Mouse (Mus musculus) small intestine, adult 10 weeks (tissue): ENCODE measurements around the gene Noa1. TPM values are rescaled to one million over a fixed set of nuclear protein-coding genes. Genes with fewer than 3 reads are reported as not detected.

Experiments
- polyA plus RNA-seq: library from polyadenylated mRNA; stranded (reverse); fragments of 350-450 nt; fragmentation: Illumina TruSeq; extraction: RNeasy Lipid Tissue Mini Kit (QIAGEN cat#74804); gene quantifications from one replicate; pipeline ENCODE4 v1.2.3, GENCODE M21; 2014; ENCODE audit warnings: low replicate concordance

Noa1 gene
- polyA plus RNA-seq: 9.1 TPM

DNA sequence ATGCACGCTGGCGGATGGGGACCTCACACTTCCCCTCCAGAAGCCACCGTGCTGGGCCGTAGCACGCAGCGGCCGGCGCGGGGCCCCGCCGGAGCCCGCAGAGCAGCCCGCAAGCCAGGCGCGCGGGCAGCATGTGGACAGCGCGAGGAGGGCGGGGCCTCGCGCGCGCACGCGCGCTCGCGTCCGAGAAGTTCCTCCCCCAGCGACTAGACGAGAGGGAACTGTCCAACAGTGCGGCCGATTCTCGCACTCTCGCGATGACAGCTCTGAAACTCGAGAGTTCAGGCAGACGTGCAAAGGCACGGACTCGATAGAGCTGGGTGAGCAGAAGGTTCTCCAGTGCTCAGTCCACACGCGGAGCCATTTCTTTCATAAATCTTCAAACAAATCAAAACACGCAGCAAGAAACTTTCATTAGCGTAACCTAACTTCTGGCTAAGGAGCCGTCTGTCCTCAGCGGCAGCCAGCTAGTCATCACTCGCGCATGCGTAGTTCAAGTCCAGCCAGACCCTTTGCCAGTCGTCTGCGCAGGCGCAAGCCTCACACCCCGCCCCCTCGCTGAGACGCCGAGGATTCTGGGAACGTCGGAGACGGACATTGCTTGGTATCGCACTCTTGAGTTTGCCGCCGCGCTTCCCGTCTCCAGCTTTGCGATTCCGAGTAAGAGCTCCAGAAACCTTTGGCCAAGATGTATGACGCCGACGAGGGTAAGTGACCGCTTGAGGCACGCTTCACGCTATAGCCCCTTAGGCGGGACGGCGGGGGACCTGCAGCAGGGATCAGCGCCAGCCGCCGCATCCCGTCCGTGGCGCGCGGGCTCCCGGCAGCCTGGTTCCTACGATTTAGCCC is at the start of gene Noa1, which contains the start of gene Polr2b:
Gene Noa1 (minus strand): TSS at position 161 of the 849 bp plus-strand sequence.
Gene Polr2b (plus strand): TSS at position 224 of the 849 bp plus-strand sequence.

DNA sequence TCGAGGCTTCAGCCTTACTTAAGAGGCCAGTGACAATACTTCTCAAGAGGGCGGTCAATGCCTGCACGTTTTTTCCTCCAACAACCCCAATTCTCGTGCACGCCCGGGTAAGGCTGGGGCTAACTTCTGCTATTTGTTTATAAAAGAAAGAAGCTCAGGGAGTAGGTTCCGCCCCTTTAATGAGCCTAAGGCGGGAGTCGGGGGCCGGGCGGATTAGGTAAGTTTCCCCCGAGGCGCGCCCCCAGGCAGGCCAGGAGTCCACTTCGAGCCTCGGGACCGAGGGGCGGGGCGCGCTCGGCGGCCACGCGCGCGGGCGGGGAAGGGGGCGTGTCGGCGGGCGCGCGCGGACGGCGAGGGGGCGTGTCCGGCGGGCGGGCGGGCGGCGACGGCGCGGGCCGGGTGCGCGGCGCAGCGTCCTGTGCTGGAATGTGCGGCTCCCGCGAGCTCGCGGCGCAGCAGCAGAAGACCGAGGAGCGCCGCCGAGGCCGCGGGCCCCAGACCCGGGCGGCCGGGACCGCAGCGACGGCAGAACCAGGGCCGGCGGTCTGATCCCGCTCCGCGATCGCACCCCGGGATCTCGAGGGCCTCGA is 44.7 kb downstream of the Noa1 start, which contains the start of gene Rest:
Gene Rest (plus strand): TSS at position 411 of the 590 bp plus-strand sequence.

Other genes with a start within 250 kb of the Noa1 start
- gene Hopx, start 195.0 kb downstream of the Noa1 start, polyA plus RNA-seq: 31.8 TPM
- not detected for gene Spink2, start 98.6 kb downstream of the Noa1 start, polyA plus RNA-seq
- 11.0 TPM for gene Rest, start 44.6 kb downstream of the Noa1 start, polyA plus RNA-seq
- gene Polr2b, start 63 bp upstream of the Noa1 start, polyA plus RNA-seq: 37.2 TPM
- gene Igfbp7, start 98.0 kb upstream of the Noa1 start, polyA plus RNA-seq: 102 TPM